Mouse (Mus musculus) urinary bladder, adult 2 months (tissue): ENCODE data around the gene Boll. TPM values are rescaled to one million over a fixed set of nuclear protein-coding genes. Genes with fewer than 3 reads are reported as not detected.

Source experiments
- DNase-seq: peaks from one replicate; pipeline ENCODE4 v3.0.0; 2022; ENCODE audit warnings: low spot score
- polyA plus RNA-seq: library from polyadenylated mRNA; depleted of rRNA; stranded (reverse); fragments of >200 nt; gene quantifications from 2 replicates; pipeline ENCODE4 v1.2.3, GENCODE M21; 2012

Boll gene
- polyA plus RNA-seq, 1 experiment: not detected

DNA sequence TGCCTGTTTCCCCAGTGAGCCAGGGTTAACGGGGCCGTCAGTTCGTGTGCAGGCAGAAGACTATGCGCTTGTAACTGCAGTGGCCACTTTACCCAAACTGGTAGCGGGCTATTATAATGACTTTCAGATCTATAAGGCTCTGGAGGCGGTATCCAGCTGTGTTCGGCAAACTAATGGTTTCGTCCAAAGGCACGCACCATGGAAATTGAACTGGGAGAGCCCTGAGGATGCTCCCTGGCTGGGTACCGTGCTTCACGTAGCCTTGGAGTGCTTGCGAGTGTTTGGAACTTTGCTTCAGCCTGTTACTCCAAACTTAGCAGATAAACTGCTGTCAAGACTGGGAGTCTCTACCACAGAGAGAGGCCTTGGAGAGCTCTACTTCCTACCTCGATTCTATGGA lies 124.8 kb downstream of the Boll start:
- DNase-seq: no peak

- peak; percentile 30 for DNase-seq
Measured at GRCm38 (mm10) chr1:55237643-55238161, 125.6 kb downstream of the Boll start.

DNA sequence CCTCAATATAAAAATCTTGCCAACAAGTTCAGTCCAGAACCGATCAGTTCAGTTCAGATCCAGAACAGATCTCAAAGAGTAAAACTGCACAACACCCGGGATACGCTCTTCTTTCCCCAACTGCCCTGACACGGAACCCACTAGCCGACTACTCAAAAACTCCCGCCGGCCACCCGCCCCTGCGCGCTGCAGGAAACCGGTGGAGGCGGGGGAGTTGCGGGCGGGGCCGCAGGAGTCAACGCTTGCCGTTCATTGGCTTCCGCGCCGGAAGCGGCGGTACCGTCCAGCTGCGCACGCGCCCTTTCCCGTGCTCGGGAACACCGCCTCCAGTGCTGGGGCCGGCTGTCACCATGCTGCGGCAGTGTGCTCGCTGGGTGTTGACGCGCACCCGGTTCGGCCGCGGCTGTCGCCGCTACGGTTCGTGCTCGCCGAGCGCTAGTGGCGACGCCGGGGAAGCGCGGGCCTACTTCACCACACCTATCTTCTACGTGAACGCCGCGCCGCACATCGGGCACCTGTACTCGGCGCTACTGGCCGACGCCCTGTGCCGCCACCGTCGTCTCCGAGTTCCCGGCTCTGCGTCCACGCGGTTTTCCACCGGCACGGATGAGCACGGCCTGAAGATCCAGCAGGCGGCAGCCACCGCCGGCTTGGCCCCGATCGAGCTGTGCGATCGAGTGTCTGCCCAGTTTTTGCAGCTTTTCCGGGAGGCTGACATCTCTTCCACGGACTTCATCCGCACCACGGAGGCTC lies 126.2 kb downstream of the Boll start, which contains the start of gene Mars2:
TSS of gene Mars2 (plus strand) at position 288 of the 753 bp plus-strand sequence.
- peak; percentile 87 for DNase-seq

DNA sequence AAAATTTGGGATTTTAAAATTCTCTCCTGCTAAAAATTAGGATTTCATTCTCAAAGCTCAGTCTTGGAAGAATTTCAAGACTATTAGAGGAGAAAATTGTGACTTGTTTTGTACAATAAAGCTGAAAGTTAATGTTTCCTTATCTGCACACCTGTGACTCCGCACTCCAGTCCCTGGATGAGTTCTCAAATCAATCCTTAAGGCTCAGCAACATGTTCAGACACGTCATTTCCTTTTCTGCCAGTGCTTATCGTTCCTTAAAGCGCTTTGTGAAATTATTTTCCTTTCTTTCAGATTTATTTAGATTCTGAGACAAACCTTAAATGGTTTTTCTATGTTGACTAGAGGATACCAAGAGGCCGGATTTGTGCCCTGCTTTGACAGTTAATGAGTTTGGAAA lies 126.8 kb downstream of the Boll start:
- no peak for DNase-seq

DNA sequence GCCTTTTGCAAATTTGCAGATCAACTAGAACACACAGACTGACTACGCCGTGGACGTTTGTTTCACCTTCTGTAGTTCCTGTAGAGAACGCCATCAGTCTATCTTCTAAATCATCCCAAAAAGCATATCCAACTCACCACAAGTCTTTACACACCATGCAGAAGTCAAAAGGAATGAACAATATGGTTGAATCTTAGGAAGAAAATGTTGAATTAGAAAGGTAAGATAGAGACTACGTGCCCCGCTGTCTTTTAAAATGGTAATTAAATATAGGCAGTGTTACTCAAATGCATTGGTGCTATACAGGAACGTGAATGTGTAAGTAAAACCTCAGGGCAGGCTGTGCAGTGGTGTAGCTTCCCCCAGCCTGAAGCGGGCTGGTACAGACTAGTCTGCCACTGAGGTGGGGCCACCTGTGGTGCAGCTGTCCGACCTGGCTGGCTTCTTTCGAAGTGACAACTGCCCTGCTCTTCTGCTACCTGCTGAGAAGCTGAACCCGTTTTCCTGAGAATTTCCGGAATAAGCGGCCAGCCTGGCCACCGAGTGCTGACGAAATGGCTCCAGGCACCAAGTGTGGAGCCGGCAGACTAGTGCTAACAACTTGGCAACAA lies 128.3 kb downstream of the Boll start:
- DNase-seq: no peak

DNA sequence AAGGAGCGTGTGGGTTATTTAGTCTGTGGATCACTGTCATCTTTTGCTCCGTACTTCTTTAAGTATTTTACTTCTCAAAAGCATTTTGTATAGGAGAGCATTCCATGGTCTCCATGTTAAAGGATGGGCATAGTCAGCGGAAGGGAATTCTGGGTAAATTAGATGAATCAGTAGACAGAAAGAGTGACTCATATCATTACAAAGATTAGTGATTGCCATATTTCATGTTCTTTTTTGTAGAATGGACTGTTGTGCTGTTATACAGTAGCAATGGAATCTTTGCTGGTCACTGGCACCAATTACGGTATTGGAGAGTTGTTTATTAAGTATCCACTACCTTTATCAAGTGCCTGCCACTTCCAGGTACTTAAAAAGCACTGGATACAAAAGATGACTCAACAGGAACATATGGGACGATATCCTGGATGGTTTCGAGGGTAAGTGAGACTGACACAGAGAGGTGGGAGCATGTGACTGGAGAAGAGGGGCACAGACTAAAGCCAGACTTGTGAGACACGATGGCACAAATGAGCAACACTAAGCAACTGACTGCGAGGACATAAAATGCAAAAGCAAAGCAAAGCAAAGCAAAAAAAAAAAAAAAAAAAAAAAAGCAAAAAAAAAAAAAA lies 134.9 kb downstream of the Boll start:
- no peak for DNase-seq

DNA sequence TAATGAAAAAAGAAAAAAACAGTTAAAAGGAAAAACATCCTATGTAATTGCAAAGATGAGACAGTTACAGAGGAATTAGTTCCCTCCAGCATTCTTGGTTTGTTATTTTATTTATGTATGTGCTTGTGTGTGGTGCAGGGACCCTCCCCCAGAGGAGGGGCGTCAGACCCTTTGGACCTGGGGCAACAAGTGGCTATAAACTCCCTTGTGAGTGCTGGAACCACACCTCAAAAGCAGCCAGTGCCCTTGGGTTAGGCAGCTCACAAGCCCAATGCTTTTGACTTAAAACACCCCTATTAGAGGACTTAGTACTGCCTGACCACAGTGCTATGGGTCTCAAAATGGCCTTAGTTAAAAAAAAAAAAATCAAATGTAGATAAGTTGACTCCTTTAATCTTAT lies 135.9 kb downstream of the Boll start:
- no peak for DNase-seq

- DNase-seq: no peak
Measured at GRCm38 (mm10) chr1:55226011-55226857, 137.0 kb downstream of the Boll start, which contains the start of gene Rftn2. Gene Rftn2 (minus strand): TSS chr1:55226782.

GRCm38 (mm10) chr1:55225398-55225797 lies 137.9 kb downstream of the Boll start:
- DNase-seq: no peak

DNA sequence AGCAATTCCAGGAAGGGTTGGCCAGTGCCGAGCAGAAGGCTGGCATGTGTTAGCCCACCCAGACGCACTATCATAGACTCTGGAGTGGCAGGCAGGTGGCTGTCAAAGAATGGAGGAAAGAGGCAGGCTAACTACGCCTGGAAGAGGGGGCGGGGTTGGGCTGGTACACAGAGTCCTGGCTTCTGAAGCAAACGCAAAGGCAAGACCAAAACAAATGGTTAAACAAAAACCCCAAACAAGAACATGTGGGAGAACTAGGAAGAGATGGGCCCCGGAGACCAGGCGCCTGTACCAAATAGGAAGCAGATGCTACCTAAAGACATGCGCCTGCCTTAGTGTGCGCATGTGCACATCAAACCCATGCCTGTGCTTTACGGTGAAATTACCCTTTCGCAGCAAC lies 139.2 kb downstream of the Boll start:
- no peak for DNase-seq

DNA sequence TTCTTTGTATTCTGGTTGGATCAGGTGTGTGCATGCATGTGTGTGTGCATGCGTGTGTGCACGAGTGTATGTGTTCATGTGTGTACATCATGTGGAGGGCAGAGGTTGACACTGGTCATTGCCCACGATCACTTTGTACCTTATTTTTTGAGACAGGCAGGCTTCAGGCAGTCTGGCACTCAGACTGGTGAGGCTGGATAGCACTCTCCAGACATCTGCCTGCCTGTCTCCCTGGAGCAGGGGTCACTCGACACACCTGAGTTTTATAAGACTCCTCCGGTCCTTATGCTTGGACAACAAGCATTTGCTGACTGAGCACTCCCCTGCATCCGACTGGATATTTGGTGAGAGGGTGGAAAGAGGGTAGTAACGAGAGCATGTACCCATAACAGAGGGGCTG lies 140.2 kb downstream of the Boll start:
- no peak for DNase-seq

DNA sequence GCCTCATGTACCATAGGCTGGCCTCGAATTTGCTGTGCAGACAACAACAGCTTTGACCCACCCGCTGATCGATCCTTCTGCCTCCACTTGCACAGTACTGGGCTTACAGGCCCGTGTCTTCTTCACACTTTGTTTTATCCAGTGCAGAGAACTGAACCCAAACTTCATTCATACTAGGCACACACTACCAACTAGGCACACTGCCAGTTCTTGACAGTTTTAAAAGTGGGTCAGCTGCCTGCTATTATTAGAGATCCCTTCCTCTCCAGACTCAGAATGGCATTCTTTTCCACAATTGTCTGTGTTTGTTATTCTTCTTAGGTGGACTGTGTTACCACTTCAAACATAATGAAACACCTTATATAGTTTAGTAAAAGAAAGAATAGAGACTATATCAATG lies 141.9 kb downstream of the Boll start:
- DNase-seq: no peak

DNA sequence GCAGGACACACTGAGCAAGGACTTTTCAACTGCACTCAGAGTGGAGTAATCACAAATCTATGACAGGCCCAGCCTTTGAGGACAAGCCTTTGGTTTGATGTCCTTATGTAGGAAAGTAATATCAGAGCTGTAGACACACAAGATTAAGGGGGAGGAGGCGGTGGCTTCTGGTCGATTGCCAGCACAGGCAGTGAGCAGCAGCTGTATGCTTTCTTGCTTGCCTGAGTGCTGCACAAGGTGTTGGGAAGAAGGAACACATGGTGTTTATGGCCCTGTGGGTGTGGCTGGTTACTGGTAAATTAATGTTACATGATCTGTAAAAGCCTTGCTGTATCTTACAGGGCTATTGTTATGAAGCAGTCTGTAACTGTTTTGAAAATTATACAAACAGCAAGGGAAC lies 146.1 kb downstream of the Boll start:
- no peak for DNase-seq

DNA sequence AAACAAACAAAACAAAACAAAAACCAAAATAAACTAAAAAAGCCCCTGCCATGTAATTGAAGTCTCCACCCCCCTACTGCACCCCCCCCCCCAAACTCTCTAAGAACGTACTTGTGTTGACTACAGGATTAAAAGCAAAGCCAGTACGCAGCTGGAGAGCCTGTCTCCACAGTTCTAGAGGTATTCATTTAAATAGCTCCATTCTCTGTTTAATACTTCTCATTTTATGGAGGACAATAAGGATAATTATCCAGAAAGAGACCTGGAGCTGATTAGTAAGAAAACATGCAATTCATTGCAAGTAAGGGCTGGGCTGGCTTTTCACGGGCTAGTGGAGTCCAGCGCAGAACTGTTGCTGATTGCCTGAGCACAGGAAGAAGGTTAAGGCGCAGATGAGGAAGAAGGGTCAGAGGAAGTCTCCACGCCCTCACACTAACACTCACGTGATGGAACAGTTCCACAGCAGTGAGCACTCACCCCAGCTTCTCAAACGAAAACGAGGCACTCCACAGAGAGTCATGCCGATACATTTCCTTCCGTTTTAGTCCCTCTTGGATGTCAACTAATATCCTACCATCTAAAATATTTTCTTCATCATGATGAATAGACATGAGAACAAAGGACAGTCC lies 148.0 kb downstream of the Boll start:
- DNase-seq: no peak

DNA sequence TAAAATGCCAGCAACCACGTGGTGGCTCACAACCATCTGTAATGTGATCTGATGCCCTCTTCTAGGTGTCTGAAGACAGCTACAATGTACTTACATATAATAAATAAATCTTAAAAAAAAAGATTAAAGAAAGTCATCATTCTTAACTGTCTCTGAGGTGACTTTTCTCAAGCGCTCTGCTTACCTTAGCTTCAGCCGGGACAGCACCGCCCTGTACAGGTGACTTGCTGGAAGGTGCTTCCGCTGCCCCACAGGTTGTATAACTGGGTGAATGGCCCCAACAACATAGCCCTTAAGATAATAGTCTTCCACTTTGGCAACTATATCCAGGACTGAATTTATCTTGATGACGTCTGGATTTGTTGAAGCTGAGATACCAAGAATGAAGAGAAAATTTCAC lies 149.3 kb downstream of the Boll start:
- DNase-seq: no peak

GRCm38 (mm10) chr1:55213475-55213874 lies 149.8 kb downstream of the Boll start:
- DNase-seq: no peak

- DNase-seq: no peak
Measured at GRCm38 (mm10) chr1:55212771-55213170, 150.5 kb downstream of the Boll start.

GRCm38 (mm10) chr1:55211081-55211480 lies 152.2 kb downstream of the Boll start:
- no peak for DNase-seq

- no peak for DNase-seq
Measured at GRCm38 (mm10) chr1:55210202-55210965, 152.9 kb downstream of the Boll start.

GRCm38 (mm10) chr1:55208500-55209140 lies 154.6 kb downstream of the Boll start:
- no peak for DNase-seq
